Mouse (Mus musculus): ENCODE measurements around the gene Ly6g5c.

The Ly6g5c gene

DNA sequence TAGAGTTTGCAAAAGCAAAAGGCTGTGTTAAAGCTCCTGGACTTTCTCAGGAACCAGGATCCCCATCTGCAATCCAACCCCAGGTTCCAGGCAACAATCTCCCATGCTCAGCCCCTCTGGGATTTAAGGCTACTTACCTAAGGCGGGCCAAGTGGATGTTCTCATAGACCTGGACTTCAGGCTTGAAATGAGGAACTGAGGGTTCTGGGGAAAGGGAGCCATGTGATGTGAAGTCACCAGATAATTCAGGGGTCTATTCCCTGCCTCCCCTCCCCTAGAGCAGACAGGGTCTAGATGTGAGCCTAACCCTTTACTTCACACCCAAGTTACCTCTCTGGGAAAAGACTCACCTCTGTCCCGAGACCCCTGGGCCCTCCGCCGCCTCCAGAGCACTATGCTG is 27.4 kb upstream of the Ly6g5c start:
- DNase-seq (ENCODE audit: low spot score in 2 of 2) = no peak

DNA sequence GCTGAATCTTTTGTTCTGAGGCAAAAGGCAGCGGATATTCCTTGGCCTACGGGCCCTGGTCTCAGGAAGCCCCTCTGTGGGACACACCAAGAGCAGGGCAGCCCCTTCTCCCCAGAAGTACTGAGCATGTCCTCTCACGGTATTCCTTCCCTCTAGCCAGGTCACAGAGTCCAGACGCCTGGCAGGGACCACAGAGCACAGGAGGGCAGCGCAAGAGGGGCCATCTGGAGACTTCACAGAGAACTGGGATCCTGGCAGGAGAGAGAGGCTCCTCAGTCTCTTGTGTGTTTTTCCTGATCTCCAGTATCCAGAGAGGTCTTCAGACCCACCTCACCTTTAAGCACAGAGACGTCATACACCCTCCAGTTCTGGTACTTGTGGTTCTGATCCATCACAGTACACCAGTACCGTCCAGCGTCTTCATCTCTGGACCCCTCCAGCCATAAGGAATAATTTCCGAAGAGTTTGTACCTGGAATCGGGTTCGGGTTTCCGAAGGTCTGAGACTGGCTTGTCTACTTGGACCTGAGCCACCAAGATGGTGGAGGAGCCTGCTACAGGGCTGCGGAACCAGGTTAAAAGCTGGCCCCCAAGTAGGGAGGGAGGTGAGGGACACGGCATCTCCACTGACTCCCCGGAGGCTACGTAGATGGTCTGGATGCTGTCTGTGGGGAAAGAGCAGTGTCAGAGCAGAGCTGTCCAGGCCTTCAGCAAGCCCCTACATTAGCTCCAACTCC is 25.1 kb upstream of the Ly6g5c start:
- no peak for DNase-seq (ENCODE audit: low spot score in 2 of 2)

DNA sequence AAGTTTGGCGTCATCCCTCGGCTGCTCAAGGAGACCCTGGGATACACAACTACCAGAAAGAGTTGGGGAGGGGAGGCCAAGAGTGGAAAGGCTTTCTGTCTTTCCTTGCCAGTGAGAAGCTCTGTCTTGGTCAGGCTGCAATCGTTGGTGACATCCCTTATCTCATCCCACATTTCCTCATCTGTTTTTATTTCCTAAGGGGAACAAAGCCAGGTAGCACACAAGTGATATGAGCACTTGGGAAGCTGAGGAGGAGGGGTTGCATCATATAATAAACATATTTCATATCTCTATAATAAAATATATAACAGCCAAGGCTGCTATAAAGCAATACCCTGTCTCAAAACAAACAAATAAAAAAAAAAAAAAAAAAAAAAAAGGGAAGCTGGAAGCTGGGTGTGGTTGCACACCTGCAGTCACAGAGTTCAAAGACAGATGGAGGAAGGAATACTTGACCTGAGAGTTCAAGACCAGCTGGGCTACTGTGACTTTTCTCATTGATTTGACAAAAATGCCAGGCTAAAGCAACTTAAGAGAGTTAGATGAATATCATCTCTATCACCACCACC is 24.1 kb upstream of the Ly6g5c start:
- DNase-seq (ENCODE audit: low spot score in 2 of 2) = no peak

DNA sequence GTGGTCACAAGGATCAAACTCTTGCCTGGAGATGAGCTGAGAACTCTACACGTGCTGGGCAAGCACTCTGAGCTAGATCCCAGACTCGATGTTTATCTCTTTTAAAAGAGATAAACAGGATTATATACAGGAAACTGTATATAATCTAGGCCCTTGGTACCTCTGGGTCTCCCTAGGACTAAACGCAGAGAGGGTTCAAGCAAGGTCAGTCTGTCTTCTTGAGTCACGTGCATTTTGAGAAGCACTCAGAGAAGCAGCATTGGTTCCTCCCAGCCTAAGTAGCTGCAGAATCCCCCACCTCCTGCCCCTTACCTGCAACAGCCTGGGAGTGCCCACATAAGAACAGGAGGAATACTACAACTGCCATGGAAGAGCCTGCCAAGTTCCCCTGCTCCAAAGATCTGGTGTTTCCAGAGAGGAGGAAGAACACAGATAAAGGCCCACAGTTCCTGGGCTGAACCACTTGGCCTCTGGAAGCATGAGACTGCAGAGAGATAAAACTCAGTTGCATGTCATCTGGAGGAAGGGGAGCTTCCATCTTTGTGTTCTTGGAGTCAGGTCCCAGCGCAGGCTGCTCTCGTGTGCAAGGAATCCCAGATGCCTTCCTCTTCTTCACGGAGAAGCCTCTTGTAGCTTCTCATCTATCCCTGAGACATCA is 22.7 kb upstream of the Ly6g5c start, which contains the start of gene Ly6g6f:
Gene Ly6g6f (minus strand): TSS at position 403 of the 658 bp plus-strand sequence.
- DNase-seq (ENCODE audit: low spot score in 2 of 2) = no peak

DNA sequence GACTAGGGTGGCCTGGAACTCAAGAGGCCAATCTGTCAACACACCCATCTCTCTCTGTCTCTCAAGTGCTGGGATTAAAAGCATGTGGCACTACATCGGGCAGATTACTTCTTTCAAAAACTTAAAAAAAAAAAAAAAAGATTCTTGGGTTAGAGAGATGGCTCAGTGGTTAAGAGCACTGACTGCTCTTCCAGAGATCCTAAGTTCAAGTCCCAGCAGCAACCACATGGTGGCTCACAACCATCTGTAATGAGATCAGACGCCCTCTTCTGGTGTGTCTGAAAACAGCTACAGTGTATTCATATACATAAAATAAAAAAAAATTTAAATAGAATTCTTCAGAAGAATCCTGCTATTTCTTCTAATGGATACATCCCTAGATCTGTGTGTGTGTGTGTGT is 19.9 kb upstream of the Ly6g5c start:
- DNase-seq (ENCODE audit: low spot score in 2 of 2) = no peak

DNA sequence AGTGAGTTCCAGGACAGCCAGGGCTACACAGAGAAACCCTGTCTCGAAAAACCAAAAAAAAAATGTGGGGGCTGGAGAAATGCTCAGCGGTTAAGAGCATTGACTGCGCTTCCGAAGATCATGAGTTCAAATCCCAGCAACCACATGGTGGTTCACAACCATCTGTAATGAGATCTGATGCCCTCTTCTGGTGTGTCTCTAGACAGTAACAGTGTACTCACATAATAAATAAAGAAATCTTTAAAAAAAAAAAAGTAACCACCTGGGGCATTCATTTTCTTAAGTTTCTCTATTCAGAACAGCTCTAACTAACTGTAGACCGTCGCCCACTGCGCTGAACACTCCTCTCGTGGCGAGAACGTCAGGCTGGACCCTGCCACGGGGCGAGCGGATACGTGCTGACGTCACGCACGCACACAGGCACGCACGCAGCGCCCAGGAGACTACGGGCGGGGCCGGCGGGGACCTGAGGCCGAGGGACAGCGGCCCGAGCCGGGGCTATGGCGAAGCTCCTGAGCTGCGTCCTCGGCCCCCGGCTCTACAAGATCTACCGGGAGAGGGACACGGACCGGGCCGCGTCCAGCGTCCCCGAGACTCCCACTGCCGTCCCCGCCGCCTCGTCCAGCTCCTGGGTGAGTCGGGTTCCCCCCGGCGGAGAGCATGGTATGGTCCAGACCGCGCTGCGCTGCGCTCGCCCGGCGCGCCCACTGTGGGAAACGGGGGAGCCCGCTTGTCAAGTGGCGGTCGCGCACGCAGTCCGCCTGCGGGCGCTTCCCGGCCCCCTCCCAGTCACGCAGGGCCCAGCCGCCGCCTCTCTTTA is 19.0 kb upstream of the Ly6g5c start, which contains the start of gene Abhd16a:
Gene Abhd16a (plus strand): TSS at position 439 of the 820 bp plus-strand sequence.
- DNase-seq (ENCODE audit: low spot score in 2 of 2) = peak; percentile 83 to 94

DNA sequence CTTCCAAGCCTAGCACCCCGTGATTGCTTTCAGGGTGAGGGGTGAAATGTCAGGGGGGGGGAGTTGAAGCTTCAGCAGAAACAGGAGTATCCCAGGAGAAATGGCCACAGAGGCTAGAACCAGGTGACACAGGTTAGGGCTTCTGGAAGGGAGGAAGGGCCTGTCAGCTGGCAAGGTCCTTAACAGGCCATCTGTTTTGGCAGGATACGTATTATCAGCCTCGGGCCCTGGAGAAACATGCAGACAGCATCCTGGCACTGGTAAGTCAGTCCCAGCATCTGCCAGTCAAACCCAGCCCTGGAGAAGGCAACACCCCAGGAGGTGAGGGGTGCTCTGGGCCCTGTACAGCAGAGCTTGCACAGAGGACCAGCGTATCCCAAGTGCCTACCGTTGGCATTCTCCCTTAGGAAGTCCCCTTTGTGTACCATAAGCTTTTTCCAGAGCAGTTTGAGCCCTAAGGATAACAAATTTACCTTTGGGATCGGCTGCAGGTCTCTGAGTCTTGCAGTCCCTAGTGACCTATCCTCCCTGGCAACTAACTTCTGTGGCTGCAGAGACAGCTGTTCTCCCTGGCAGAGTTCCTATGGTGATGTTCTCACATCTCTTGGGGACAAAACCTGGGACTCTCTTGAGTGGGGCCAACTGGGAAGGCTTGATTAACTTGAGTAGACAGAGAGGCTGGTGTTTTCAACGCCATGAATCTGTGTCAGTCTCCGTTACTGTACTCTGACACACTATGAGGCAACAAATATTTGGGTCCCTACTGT is 17.7 kb upstream of the Ly6g5c start:
- DNase-seq (ENCODE audit: low spot score in 2 of 2) = no peak

DNA sequence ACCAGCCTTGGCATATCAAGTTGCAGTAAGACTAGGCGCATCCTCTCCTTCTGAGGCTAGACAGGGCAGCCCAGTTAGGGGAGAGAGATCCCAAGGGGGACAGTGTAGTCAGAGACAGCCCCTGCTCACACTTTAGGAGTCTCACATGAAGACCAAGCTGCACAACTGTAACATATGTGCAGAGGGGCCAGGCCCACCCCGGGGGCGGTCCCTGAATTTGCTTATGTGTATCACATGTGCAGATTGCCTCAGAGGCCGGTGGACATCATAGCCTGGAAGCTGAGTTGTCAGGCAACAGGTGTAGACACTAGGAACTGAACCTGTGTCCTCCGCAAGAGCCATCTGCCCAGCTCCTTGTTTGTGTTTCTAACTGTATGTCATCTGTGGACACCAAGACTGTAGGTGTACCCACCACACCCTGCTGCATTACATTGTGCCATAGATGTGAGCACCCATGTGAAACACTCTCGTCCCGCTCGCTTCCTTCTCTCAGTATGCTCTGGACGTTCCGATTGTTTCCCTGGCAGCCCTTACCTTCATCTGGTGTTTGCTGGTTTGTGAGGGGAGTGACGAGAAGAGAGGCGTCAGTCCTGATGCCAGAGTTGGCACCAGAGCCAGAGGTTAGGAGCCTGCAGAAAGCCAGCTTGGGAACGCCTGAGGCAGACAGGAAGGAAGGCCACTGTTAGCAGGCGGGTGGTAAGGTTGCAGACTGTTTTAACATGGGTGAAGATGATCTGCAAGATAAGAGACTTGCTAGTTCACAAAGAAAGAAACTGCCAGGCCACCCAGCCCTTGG is 15.5 kb upstream of the Ly6g5c start:
- no peak for DNase-seq (ENCODE audit: low spot score in 2 of 2)

DNA sequence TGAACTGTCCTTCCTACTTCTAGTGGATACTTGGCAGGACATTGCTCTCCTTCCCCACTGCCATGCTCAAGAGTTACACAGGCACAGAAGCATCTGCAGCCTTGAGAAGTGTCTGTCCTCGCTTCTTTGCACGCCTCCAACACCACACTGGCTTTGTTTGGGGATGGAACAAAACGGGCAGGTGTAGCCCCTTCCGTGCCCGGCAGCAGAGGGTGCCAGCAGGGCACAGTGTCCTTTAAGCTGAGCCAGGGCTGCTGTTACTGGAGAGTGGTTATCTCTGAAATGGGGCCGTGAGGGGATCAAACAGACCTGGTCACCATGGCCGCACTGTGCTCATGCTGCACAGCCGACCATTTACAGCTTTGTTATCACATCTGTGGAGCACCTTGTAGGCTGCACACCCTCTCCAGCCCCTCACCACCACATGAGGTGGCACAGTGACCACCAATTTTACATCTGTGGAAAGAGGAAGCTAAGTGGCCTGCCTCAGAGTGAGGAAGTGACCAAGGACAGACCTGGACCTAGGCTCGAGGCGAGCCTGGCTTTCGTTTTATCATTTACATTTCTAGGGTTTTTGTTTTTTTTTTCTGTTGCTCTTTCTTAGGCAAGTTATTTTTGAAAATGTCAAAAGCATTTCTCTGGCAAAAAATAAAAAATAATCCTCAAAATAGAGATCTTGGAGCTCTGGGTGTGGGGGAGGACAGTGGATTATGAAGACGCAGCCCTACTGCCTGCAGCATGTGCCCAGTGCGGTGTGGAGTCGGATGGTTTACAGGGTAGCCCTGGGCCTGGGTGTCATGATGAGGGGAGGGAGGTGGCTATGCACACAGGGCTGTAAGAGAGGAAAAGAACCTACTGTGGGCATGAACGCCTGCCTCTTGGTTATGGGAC is 13.4 kb upstream of the Ly6g5c start:
- no peak for DNase-seq (ENCODE audit: low spot score in 2 of 2)

DNA sequence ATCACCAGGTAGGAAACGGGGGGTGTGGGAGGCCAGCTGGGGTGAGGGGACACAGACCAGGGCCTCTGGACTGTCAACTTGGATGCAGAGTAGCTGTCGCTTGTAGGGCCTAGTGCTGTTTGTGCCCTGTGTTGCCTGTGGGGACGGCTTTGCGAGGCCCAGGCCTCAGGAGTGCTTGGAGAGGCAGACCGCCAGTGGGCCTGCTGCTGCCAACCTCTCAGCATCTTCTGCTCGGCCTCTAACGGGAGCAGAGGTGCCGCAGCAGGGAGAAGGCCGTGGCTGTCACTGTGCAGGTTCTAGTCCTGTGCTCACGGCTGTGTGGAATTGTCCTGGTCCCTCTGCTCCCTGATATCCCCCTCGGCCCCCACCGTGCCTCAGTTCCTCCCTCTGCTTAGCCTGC is 11.5 kb upstream of the Ly6g5c start:
- DNase-seq (ENCODE audit: low spot score in 2 of 2) = no peak

DNA sequence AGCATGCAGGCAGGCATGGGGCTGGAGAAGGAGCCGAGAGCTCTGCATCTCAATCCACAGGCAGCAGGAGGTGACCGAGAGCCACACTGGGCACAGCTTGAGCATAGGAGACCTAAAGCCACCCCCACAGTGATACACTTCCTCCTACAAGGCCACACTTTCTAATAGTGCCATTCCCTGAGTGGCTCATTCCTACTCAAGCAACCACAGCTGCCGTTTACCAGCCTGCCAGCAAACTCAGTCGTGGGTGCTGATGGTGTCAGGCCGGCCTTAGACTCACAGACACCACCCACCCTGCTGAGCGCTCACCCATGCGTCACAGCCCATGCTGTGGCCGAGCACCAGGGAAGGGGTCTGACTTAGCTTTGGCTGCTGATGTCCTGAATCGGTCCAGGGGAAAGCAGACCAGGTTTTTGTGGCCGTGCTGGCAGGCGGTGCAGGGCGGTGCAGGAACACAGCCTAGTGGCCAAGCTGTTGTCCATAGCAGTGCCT is 10.9 kb upstream of the Ly6g5c start:
- peak; percentile 52 to 55 for DNase-seq (ENCODE audit: low spot score in 2 of 2)

DNA sequence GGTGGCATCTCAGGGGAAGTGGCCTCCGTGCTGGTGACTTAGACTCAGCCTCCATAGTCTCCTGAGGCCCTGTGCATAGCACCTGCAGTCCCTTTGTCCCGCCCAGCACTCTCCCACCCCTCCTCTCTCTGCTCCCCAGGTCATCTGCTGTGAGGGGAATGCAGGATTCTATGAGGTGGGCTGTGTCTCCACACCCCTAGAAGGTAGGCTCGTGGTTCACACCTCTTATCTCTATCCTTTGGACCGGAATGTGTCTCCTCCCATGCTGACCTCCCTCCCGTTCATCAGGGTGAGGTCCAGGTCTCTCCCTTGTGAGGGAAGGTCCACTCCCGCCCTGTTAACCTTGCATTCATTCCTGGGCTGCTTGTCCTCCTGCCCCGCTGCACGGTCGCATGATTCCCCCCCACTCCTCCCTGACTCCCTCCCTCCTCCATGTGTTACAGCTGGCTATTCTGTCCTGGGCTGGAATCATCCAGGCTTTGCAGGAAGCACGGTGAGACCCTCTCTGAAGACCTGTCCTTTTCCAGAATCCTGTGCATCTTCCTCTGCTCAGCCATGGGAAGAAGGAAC is 7.8 kb upstream of the Ly6g5c start:
- DNase-seq (ENCODE audit: low spot score in 2 of 2) = no peak

DNA sequence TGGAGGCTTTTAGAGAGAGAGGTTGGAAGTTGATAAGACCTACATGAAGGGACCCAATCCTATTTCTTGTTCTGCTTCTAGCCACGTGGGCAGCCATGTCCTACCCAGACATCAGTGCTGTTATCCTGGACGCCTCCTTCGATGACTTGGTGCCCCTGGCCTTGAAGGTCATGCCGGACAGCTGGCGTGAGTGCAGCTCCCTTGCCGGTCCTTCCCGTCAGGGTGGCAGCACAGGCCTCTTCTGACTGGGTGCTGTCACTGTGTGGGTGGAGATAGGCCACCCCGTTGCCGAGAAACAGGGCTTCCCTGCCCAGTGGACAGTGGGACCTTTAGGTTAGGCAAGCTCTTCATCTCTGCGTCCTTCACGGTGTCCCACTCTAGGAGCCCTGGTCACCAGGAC is 6.9 kb upstream of the Ly6g5c start:
- no peak for DNase-seq (ENCODE audit: low spot score in 2 of 2)

DNA sequence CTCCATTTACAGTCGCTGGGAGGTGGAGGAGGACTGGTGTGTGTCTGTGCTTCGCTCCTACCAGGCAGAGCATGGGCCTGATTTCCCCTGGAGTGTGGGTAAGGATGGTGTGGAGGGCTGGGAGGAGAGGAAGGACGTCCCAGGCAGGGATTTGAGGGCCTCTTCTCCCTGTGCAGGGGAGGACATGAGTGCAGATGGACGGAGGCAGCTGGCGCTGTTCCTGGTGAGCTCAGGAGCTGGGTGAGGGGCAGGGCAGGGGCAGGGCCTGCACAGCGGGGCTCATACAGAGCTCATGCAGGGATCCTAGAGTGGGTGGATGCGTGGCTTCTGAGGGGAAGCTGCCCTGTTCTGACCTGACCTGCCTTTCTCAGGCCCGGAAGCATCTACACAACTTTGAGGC is 5.8 kb upstream of the Ly6g5c start:
- no peak for DNase-seq (ENCODE audit: low spot score in 2 of 2)

DNA sequence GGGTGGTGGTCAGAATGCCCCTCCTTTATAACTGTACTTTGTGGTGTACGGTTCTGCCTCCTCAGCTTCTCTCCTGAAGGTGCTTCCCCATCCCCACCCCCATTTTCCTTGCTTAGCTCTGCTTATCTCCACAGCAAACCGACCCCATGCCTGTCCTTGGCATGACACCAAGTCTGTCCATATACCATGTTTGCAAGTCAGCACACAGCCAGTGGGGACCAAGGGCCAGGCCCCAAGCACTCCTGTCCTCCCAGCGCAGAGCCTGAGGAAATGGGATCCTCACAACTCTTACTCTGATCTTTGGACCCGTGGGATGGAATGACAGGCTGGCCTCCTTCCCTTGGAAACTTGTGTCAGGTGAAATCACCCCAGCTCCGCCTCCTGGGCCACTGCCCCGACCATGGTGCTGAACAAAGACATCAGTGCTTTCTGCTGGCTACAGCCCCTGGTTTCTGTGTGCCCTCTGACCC is 4.8 kb upstream of the Ly6g5c start:
- no peak for DNase-seq (ENCODE audit: low spot score in 2 of 2)

DNA sequence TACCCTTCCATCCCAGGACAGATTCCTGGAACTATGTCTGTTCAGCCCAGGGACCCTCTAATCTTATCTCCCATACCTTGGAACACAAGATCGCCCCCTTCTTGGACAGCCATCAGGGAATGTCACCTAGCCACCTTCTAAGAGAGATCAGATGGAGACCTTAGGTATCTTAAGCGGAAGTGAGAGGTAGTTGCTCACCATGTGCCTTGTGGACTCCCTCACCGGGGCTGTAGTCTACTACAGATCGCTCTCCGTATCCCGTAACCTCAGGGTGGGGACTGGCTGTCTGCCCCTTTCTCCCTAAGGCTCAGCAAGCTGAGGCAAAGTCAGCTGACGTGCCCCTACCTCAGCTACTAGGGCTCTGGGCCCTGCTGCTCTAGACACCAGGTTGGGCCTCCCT is 4.0 kb upstream of the Ly6g5c start:
- no peak for DNase-seq (ENCODE audit: low spot score in 2 of 2)

DNA sequence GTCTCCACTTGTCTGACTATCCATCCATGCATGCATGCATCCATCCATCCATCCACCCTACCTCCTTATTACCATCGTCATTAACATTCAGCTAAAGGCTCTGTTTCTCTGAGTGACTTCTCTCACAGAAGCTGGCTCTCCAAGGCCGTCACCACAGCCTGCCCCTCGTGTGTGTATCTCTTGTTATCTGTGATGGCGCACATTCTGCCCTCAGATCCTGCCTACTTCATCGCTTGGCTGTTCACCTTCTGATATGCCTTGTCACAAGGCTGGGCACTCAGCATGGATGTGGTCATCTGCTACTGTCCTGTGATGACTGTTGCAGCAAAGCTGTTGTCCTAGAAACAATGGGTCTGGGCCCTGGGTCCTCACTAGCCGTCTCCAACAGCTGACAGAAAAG is 3.3 kb upstream of the Ly6g5c start:
- DNase-seq (ENCODE audit: low spot score in 2 of 2) = no peak

DNA sequence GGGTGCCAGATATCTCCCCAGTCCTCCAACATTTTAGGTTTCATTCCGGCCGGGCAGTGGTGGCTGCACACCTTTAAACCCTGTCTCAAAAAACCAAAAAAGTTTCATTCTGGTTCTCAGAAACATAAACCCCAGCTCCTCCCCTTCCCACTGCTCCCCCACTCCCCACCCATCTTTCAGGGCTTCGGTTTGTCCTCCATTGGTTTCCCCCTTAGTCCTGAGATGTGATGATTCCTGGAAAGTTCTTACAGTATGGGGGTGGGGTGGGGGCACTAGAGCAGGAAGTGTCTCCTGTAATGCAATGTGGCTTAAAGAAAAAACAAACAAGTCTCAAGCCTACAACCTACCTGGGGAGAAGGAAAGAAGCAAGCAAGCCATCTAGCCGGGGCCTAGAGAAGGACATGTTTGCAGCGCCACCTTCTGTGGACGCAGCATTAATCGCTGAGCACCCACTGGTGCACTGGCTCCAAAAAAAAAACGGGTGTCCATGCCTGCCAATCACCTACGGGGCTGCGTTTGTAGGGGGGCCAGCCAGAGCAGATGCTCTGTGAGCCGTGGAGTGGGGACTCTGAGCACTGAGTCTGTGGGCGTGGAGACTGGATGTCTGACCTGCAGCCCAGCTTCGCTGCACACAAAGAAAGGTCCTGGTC is 2.2 kb upstream of the Ly6g5c start:
- no peak for DNase-seq (ENCODE audit: low spot score in 2 of 2)
